Mouse (Mus musculus) olfactory bulb, adult 2 months (tissue): ENCODE measurements around the gene Pgf.
A peak's percentile ranks its signal among the peaks of the same experiment; 100 is the strongest.

Source experiments
- CTCF ChIP-seq: fragments of 200-500 bp; IDR thresholded peaks from 2 replicates; pipeline ENCODE4 v1.5.1; 2012; ENCODE audit warnings: low read depth, mild to moderate bottlenecking, low read length, moderate library complexity; ENCODE audit not compliant: insufficient read depth
- POLR2A ChIP-seq: fragments of 200-500 bp; IDR thresholded peaks from 2 replicates; pipeline ENCODE4 v1.6.1; 2012; ENCODE audit warnings: mild to moderate bottlenecking, low read depth, low read length, moderate library complexity; ENCODE audit not compliant: insufficient read depth

GRCm38 (mm10) chr12:85142803-85143202, 34.8 kb downstream of the Pgf start:
- TF ChIP-seq CTCF (peak; percentile 69), POLR2A (no peak)
